ENCODE assay signal across 8 mouse cellular contexts in the genomic region with DNA sequence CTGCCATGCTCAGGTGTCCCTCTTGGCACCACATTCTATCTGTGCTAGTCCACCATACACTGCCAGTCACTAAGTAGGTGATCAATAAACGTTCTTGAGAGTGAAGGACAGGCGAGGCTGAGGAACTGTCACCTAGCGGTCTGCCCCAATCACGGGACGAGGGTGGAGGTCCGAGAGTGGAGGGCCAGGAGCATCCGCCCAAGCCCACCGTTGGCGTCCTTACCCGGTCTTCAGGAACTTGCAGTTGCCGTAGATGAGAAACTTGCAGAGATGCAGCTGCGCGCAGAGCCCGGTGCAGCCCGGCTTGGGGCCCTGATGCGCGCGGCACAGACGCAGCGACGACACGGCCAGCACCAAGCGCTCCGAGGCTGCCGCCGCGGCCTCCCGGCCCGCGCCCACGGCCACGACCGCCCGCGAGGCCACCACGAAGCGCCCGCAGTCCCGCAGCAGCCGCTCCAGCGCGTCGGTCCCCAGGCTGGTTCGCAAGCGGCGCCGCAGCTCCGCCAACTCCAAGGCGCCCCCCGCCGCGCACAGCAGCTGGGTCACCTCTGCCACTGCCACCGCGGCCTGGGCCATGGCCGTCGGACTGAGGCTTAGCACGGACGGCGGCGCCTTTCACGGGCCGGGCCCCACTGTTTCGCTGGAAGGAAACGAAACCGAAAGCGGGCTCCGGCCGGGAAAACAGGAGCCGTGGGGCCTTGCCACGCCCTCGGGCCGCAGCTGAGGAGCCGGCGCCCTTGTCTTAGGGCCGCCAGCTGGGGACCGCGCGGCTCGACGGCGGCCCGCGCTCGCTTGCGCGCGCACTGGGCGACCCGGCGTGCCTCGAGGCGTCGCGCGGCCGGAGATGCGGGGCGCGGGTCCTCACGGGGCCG. TPM values are rescaled to one million over a fixed set of nuclear protein-coding genes. Genes with fewer than 3 reads are reported as not detected.
DNase-seq lines count a peak whose midpoint lies in the region; ATAC-seq lines count a peak whose summit lies in the region.

A gene (minus strand): TSS at position 766 of the 872 bp plus-strand sequence.

- peak; percentile 86 for ATAC-seq in megakaryocyte-erythroid progenitor cell, adult 5-6 weeks (replicated peaks; ENCODE audit: low FRiP score, low TSS enrichment, poor library complexity, severe bottlenecking)

- DNase-seq in adrenal gland, adult (ENCODE audit: inconsistent age in 2 of 2, low spot score in 1 of 2), result peak; percentile 88 to 95
- DNase-seq in embryo, embryonic 10 days (ENCODE audit: low spot score), result peak; percentile 50
- peak; percentile 84 for DNase-seq in gastrocnemius, postnatal 14 days
- peak; percentile 81 for DNase-seq in induced T-regulatory cell, adult 2 months (ENCODE audit: low read depth)
- peak; percentile 38 to 46 for DNase-seq in left cerebral cortex, postnatal 25 days (ENCODE audit: low spot score in 2 of 2)
- peak; percentile 61 for DNase-seq in right cerebral cortex, postnatal 14 days
- peak; percentile 70 for DNase-seq in urinary bladder, postnatal 25 days (ENCODE audit: low spot score)

- intact Hi-C loops in gastrocnemius, postnatal 14 days (cut with DNase I; ENCODE audit: low total_unique reads), result no loop called here
- intact Hi-C loops in left cerebral cortex, postnatal 25 days (cut with DNase I), result no loop called here

RNA-seq across cellular contexts. Expression of the gene that starts here (rescaled TPM):
- total RNA-seq in gastrocnemius, postnatal 14 days (2021), result 1 to 10 TPM; 4.1 to 4.2 TPM
- 1 to 10 TPM; 3.4 to 3.9 TPM for total RNA-seq in left cerebral cortex, postnatal 25 days (2021)
- total RNA-seq in megakaryocyte-erythroid progenitor cell, adult 5-6 weeks (2014; fragmentation: Nextera tagmentation), result 3.5 and 4.5 TPM in 2 replicates
- 5.6 and 9.1 TPM in 2 replicates for total RNA-seq in megakaryocyte-erythroid progenitor cell, adult 5-6 weeks (2017)

Comparison
In these comparisons a context has a peak if more than half of its experiments do, and no peak if none do; other contexts are left out.
1. Peak in every context shown above with its lines: DNase-seq and ATAC-seq.